Mouse (Mus musculus): ENCODE measurements at regions not wholly inside any gene's neighbourhood (a gene's known extent, or its start where the extent isn't known, plus 50 kb on each side); places are given as distances from the start of the nearest gene placed in this dataset.

DNA sequence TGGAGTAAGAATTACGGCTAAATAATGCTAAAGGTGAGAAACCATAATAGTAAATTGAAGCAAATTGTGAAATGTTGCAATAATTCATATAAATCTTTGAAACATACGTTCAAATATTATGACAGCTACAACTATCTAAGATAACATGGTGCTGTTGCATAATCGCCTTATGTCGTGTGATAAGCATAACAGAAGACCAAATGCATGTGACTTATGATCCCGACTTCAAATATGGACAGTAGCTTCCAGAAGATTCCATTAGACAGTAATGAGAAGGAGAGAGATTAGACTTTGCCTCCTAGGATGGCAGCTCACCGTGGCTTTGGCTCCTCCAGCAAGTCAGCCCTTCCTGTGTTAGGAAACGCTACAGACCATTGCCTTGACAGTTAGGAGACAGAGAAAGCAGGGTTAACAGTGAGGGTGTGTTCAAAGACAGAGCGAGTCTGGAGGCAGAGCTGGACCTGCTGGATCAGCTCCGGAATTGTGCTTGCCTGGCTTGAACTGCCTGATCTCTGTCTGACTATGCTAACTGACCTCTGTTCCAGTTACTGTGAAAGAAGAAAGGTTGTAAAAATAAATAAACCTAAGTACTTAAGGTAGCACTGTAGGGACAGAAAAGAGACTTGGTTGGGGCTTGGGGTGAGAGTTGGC, 434.6 kb upstream of the Tle4 start:
- Histone ChIP-seq H3K9ac (ENCODE audit: low read depth, low read length) (no peak overlapping the region), H3K4me2 (replicated peaks; ENCODE audit: low read depth) (no peak overlapping the region; the same call in 1 of the 2 replicates), H3K27ac (ENCODE audit: low read depth, low read length) (no peak overlapping the region), H3K4me3 (ENCODE audit: low read depth, low read length) (no peak overlapping the region), H3K9me3 (ENCODE audit: control insufficient read depth) (no peaks in the 10 kb centered on the region), H3K4me1 (replicated peaks; ENCODE audit: control insufficient read depth, insufficient read depth, low read length) (no peaks in the 10 kb centered on the region), H3K36me3 (ENCODE audit: control insufficient read depth, insufficient read depth) (no peaks in the 10 kb centered on the region), H3K27me3 (replicated peaks; ENCODE audit: control insufficient read depth, insufficient read depth, low read length) (no peaks in the 10 kb centered on the region)
- no peak for TF ChIP-seq CTCF (IDR thresholded peaks at IDR 0.05; ENCODE audit: low read depth)
- peak; percentile 74 for ATAC-seq
- 42% methylated on average over 9 of the region's 9 CpGs for WGBS

DNA sequence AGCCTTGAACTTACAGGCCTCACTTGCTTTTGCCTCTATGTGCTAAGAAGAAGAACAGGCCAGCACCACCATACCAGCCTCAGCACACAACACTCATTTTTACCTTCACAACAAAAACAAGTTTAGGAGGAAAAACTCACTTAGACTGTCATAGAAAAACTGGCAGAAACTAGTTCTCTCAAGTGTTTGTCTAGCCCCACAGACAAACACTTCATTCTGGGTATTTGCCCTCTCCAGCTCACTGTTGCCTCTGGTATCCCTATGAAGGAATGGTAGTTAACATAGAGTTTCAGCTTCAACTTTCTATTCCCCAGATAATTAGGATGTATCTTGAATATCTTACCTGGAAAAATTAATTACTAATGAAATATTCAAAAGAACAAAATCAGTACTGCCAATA, 433.6 kb upstream of the Tle4 start:
- no peak for ATAC-seq
- TF ChIP-seq CTCF (IDR thresholded peaks at IDR 0.05; ENCODE audit: low read depth): no peak
- Histone ChIP-seq H3K9me3 (ENCODE audit: control insufficient read depth) (no peaks in the 10 kb centered on the region), H3K4me3 (ENCODE audit: low read depth, low read length) (no peak overlapping the region), H3K27me3 (replicated peaks; ENCODE audit: control insufficient read depth, insufficient read depth, low read length) (no peaks in the 10 kb centered on the region), H3K9ac (ENCODE audit: low read depth, low read length) (no peak overlapping the region), H3K27ac (ENCODE audit: low read depth, low read length) (no peak overlapping the region), H3K4me2 (replicated peaks; ENCODE audit: low read depth) (no peak overlapping the region), H3K36me3 (ENCODE audit: control insufficient read depth, insufficient read depth) (no peaks in the 10 kb centered on the region), H3K4me1 (replicated peaks; ENCODE audit: control insufficient read depth, insufficient read depth, low read length) (no peaks in the 10 kb centered on the region)

DNA sequence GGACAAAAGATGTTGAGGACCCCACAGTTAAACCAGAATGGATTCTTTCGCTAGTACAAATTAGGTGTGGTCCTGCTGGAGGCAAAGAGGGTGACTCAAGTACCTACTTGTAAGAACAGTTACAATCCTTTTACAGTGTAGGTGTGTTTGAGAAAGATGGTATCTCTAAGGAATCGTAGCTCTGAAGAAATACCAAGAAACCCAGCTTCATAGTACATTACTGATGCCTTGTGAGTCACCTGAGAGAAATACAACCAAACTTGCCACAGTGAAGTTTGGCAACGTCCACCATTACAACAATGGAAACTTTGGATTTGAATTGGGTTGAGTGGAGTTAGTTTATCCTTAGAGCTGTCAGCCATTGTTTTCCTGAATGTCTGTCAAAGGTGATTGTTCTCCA, 405.7 kb upstream of the Tle4 start:
- Histone ChIP-seq H3K4me1 (replicated peaks; ENCODE audit: control insufficient read depth, insufficient read depth, low read length) (no peaks in the 10 kb centered on the region), H3K36me3 (ENCODE audit: control insufficient read depth, insufficient read depth) (no peaks in the 10 kb centered on the region), H3K4me2 (replicated peaks; ENCODE audit: low read depth) (no peak overlapping the region), H3K27ac (ENCODE audit: low read depth, low read length) (no peak overlapping the region), H3K27me3 (replicated peaks; ENCODE audit: control insufficient read depth, insufficient read depth, low read length) (no peaks in the 10 kb centered on the region), H3K9me3 (ENCODE audit: control insufficient read depth) (no peaks in the 10 kb centered on the region), H3K4me3 (ENCODE audit: low read depth, low read length) (no peak overlapping the region), H3K9ac (ENCODE audit: low read depth, low read length) (no peak overlapping the region)
- WGBS: 78% methylated on average over 3 of the region's 3 CpGs
- no peak for TF ChIP-seq CTCF (IDR thresholded peaks at IDR 0.05; ENCODE audit: low read depth)
- ATAC-seq: no peak

DNA sequence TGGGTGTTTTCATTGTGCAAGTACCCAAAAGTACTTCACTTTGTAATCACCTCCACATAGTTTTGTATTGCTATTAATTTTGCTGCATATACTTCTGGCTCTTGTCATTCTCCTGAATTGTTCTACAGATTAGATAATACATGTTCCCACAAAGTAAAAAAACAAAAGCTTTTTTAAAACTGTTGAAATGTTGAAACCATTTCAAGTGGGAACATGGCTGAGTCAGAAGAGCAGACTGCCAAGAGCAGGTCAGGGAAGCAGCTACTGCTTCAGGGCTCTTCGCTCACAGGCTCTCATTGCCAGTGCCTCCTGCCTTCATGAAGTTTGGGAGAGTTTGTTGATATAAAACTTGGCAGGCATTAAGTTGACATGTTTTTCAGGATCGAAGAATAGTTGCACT, 395.5 kb upstream of the Tle4 start:
- Histone ChIP-seq H3K9ac (ENCODE audit: low read depth, low read length) (no peak overlapping the region), H3K4me3 (ENCODE audit: low read depth, low read length) (no peak overlapping the region), H3K9me3 (ENCODE audit: control insufficient read depth) (no peaks in the 10 kb centered on the region), H3K36me3 (ENCODE audit: control insufficient read depth, insufficient read depth) (no peaks in the 10 kb centered on the region), H3K27ac (ENCODE audit: low read depth, low read length) (no peak overlapping the region), H3K4me1 (replicated peaks; ENCODE audit: control insufficient read depth, insufficient read depth, low read length) (no peaks in the 10 kb centered on the region), H3K4me2 (replicated peaks; ENCODE audit: low read depth) (no peak overlapping the region), H3K27me3 (replicated peaks; ENCODE audit: control insufficient read depth, insufficient read depth, low read length) (no peaks in the 10 kb centered on the region)
- 78% methylated on average over 2 of the region's 2 CpGs for WGBS
- TF ChIP-seq CTCF (IDR thresholded peaks at IDR 0.05; ENCODE audit: low read depth): no peak
- no peak for ATAC-seq

DNA sequence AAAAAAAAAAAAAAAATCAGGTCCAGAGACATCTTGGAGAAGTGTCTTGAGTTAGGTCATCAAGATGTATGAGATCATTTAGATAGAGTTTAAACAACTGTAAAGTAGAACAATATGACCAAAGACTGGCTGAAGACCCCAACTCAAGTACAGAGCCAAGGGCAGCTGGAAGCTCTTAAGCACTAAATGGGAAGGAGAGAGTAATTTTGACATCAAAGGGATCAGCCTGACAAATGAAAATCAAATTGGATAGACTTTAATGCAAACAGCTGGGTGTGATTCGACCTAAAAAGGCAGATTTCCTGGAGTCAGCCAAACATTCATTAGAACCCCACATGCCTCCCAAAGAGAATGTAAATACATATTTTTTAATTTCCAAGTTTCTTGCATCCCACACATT, 372.3 kb upstream of the Tle4 start:
- TF ChIP-seq CTCF (IDR thresholded peaks at IDR 0.05; ENCODE audit: low read depth): no peak
- Histone ChIP-seq H3K36me3 (ENCODE audit: control insufficient read depth, insufficient read depth) (no peaks in the 10 kb centered on the region), H3K4me2 (replicated peaks; ENCODE audit: low read depth) (no peak overlapping the region), H3K27me3 (replicated peaks; ENCODE audit: control insufficient read depth, insufficient read depth, low read length) (no peaks in the 10 kb centered on the region), H3K9me3 (ENCODE audit: control insufficient read depth) (no peaks in the 10 kb centered on the region), H3K9ac (ENCODE audit: low read depth, low read length) (no peak overlapping the region), H3K4me1 (replicated peaks; ENCODE audit: control insufficient read depth, insufficient read depth, low read length) (no peaks in the 10 kb centered on the region), H3K4me3 (ENCODE audit: low read depth, low read length) (no peak overlapping the region), H3K27ac (ENCODE audit: low read depth, low read length) (no peak overlapping the region)
- WGBS: 38% methylated on average over 1 of the region's 1 CpGs
- ATAC-seq: no peak

DNA sequence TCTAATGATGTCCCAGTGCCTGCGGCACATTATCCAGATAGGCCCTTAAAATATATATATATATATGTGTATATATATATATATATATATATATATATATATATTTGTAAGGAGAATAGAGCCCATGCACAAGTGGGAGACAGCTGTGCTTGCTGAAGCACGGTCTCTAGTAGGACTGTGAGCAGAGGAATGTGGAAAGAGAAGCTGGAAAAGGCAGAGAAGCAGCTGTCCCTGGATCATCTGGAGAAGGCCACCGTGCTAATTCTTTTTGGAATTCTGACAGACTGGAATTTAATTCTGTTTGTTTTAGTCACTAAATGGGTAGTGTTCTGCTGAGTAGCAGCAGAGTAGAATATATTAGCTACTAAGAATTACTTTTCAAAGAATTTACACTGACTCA, 370.4 kb upstream of the Tle4 start:
- 62% methylated on average over 3 of the region's 3 CpGs for WGBS
- Histone ChIP-seq H3K4me3 (ENCODE audit: low read depth, low read length) (no peak overlapping the region), H3K36me3 (ENCODE audit: control insufficient read depth, insufficient read depth) (no peaks in the 10 kb centered on the region), H3K27ac (ENCODE audit: low read depth, low read length) (no peak overlapping the region), H3K4me1 (replicated peaks; ENCODE audit: control insufficient read depth, insufficient read depth, low read length) (no peaks in the 10 kb centered on the region), H3K9me3 (ENCODE audit: control insufficient read depth) (no peaks in the 10 kb centered on the region), H3K27me3 (replicated peaks; ENCODE audit: control insufficient read depth, insufficient read depth, low read length) (no peaks in the 10 kb centered on the region), H3K4me2 (replicated peaks; ENCODE audit: low read depth) (no peak overlapping the region), H3K9ac (ENCODE audit: low read depth, low read length) (no peak overlapping the region)
- no peak for TF ChIP-seq CTCF (IDR thresholded peaks at IDR 0.05; ENCODE audit: low read depth)
- no peak for ATAC-seq

DNA sequence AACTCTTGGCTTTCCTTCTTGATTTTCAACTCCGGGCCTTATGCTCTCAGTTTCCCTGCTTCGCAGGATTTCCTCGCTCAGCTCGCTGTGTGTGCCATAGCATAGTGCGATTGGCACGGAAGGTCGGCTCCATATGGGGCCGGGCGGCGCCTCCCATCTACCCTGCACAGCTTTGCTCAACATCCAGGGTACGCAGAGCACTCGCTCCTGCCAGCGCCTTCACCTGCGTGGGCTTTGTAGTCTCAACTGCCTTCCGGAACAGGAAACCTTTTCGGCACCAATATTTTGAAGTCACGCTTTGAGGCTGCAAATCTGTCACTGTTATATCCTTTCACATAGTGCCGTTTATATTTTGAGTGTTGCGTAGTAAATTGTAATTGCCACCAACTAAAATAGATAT, 359.9 kb upstream of the Tle4 start:
- H3K4me3 ChIP-seq (ENCODE audit: low read depth, low read length): no peak overlapping the region
- H3K36me3 ChIP-seq (ENCODE audit: control insufficient read depth, insufficient read depth): no peaks in the 10 kb centered on the region
- WGBS: 94% methylated on average over 19 of the region's 19 CpGs
- no peak for TF ChIP-seq CTCF (IDR thresholded peaks at IDR 0.05; ENCODE audit: low read depth)
- no peaks in the 10 kb centered on the region for H3K4me1 ChIP-seq (replicated peaks; ENCODE audit: control insufficient read depth, insufficient read depth, low read length)
- no peaks in the 10 kb centered on the region for H3K27me3 ChIP-seq (replicated peaks; ENCODE audit: control insufficient read depth, insufficient read depth, low read length)
- no peaks in the 10 kb centered on the region for H3K9me3 ChIP-seq (ENCODE audit: control insufficient read depth)
- no peak overlapping the region for H3K9ac ChIP-seq (ENCODE audit: low read depth, low read length)
- no peak overlapping the region for H3K4me2 ChIP-seq (replicated peaks; ENCODE audit: low read depth)
- no peak overlapping the region for H3K27ac ChIP-seq (ENCODE audit: low read depth, low read length)
- no peak for ATAC-seq
